Mouse (Mus musculus): Measurements from ENCODE around the gene Tmem135.
A peak's percentile ranks its signal among the peaks of the same experiment; 100 is the strongest.

Tmem135 gene

DNA sequence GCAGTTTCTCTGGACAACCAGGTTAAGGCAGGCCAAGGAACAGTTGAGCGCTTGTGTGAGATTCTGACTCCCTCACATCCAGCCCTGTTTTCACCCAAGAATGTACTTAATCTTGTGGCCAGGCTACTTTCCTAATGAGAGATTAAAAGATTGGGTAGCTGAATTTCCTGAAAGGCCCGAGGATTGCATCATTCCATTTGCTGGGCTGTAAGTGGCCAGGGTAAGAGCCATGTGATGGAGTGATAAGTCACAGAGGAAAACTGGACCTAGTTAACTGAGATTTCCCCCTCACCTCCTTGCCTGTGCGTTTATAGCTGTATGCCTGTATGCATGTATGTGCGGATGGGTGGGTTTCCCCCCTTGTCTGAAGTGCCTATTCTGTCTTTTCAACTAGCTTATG lies 12.0 kb upstream of the Tmem135 start:
- no peak for DNase-seq

DNA sequence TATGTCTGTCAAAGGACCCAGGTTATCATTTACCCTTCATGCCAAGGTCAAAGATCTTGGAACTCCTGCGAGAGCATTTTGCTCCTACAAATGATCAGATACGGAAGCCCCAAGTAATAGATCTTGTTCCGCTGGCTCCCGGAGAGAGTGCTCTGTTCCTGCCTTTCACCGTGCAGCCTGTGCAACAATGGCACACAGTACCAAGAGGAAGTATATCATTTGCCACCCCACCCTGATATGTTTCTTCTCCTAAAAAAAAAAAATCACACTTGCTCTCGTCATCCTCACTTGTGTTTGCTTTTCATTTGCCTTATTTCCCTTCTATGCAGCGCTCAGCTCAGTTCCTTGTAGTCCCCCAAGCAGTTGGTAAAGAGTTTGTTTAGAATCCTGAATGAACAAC lies 8.1 kb upstream of the Tmem135 start:
- no peak for DNase-seq

- DNase-seq, result peak; percentile 64 to 65
Observed at GRCm38 (mm10) chr7:89411346-89411745, 7.3 kb upstream of the Tmem135 start.

DNA sequence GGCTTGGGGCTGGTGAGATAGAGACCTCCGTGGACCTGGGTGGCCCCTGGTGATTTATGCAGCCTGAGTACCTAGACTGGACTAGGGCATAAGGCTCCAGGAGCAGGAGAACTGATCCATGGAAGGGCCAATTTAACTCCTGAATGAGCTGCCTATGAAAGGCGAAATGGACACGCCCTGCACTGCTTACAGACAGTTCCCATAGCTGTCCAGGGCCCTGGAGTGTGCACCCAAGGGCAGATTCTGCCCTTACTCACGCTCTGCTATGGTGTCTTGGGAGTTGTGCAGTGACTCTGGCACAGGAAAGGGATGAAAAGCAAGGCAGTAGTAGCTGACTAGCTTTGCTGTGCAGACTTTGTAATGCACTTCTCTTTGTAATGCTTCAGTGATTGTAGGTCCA lies 6.3 kb upstream of the Tmem135 start:
- no peak for DNase-seq

GRCm38 (mm10) chr7:89407006-89407940 lies 3.3 kb upstream of the Tmem135 start:
- peak; percentile 22 to 62 for DNase-seq

GRCm38 (mm10) chr7:89406011-89406410 lies 2.0 kb upstream of the Tmem135 start:
- DNase-seq, result no peak

GRCm38 (mm10) chr7:89404734-89405440 lies 865 bp upstream of the Tmem135 start:
- DNase-seq, result peak; percentile 46 to 61

GRCm38 (mm10) chr7:89403053-89403972 lies 709 bp downstream of the Tmem135 start:
- peak; percentile 82 to 91 for DNase-seq

DNA sequence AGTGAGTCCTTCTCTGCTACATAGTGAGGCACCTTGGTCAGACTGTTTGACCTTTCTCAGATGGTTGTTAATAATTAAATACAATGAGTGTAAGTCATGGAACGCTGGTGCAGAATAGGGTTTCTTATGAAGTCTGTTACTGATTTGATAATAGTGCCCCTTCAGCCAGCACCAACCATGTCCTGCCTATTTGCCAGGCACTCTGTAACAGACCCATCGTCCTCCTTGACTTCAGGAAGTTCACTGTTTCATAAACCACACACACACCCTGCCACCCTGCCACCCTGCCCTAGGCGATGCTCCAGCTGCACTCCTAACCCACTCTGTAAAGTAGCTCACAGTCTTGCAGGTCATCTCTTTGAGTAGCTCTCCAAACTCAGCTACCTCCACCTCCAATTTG lies 2.1 kb downstream of the Tmem135 start:
- peak in 1 of 2 experiments; percentile 29 for DNase-seq

DNA sequence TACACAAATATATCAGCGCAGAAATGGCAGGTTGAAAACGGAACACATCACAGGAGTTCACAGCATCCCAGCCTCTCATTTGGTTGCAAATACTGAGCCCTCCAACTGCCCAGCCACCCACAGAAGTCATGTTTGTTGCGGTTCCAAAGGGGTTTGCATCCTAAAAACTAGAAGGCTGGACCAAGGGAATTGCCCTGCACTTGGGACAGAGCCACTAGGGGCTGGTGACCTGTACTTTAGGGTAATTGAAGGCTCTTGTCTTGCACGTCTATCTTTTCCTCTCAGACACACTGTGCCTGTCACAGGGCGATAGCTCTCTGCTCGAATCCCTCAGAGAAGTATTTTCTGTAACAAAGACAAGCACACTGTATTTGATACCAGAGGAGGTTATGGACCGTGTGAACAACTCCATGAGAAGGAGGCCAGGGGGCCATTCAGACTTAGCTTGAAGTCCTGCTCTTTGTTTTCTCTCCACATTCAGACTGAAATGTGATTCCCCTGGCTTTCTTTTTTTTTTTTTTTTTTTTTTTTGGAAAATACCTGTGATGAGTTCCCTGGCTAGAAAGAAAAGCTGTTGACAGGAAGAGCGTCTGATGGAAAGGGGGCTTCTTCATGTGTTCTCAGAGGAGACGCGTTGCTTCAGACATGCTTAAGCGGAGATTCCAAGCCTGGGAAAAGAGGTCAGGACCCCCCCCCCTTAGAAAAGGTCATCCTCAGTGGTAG lies 2.7 kb downstream of the Tmem135 start:
- no peak for DNase-seq

DNA sequence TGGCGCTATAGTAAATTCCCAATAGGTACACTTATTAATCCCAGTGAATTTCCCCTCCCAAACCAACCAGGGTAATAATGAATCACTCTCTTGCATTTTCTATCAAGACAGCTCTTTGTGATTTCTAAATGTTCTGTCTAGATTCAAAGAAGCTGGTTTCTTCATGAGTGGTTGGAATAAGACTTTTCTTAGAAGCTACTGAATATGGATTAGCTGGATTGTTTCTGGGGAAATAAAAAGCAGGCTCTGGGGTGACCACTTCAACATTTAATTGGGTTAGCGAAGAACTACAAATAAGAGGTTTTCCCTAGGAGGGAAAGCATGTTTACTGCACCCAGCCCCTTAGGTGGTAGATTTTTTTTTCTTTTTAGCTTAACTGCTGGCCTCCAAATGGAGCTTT lies 3.3 kb downstream of the Tmem135 start:
- no peak for DNase-seq

DNA sequence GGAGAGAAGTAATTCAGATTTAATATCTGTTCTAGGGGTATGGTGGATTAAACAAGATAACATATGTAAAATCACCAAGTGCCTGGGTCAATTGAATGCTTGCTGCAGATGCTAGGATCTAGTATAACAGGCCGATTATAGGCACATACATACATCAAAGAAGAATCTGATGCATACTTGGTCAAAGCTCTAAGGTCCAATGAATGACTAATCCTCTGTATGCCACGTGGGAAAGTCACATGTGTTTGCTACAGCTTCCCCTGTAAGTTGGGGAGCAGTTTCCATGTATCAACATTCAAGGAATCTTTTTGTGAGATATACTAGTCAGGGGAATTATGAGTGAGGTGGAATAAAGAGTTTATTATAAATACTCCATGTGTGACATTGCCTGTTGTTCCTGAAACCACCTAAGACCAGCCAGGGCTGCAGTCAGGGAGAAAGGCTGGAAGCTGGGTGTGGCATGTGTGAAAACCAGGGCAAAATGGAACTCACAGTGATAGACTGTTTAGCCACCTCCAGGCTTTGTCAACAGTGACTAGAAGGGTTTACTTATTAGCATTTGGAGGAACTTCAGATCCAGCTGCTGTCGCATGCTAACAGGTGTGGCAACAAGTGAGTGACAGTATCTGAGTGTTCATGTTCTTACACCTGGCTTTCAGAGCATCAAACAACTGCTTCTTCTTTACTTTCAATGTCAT lies 6.0 kb downstream of the Tmem135 start:
- no peak for DNase-seq

- no peak for DNase-seq
Observed at GRCm38 (mm10) chr7:89396386-89396785, 7.6 kb downstream of the Tmem135 start.

GRCm38 (mm10) chr7:89395399-89395798 lies 8.6 kb downstream of the Tmem135 start:
- no peak for DNase-seq

- DNase-seq, result no peak
Observed at GRCm38 (mm10) chr7:89392825-89393224, 11.2 kb downstream of the Tmem135 start.

- no peak for DNase-seq
Observed at GRCm38 (mm10) chr7:89392388-89392787, 11.6 kb downstream of the Tmem135 start.

DNA sequence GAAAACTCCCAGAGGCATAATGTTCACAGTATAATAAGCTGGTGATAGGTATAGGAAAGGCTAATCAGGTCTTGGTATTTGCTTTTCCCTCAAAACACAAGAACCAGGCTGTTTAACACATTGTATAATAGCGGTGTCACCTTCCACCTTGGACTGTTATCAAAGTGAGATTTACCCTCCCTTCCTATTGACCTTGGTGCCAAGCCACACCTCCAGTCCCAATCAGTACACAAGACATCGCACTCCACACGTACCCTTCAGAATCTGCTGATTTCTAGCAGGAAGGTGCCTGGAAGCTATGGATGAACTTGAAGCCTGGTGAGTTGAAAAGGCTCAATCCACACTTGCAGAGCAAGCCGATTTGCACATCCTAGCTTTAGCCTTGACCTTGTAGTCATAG lies 12.2 kb downstream of the Tmem135 start:
- DNase-seq, result no peak

- DNase-seq, result no peak
Observed at GRCm38 (mm10) chr7:89391281-89391680, 12.7 kb downstream of the Tmem135 start.

GRCm38 (mm10) chr7:89390660-89391059 lies 13.4 kb downstream of the Tmem135 start:
- no peak for DNase-seq

GRCm38 (mm10) chr7:89388981-89389380 lies 15.0 kb downstream of the Tmem135 start:
- DNase-seq, result no peak

GRCm38 (mm10) chr7:89382892-89383291 lies 21.1 kb downstream of the Tmem135 start:
- DNase-seq, result no peak
